Mouse (Mus musculus) neural tube, embryonic 15.5 days (tissue): ENCODE measurements at regions not wholly inside any gene's neighbourhood (a gene's known extent, or its start where the extent isn't known, plus 50 kb on each side); places are given as distances from the start of the nearest gene placed in this dataset.

ENCODE experiments used
- ATAC-seq: fragments of 200-750 bp; cut with Nextera tagmentation; 2 replicates; pipeline ENCODE4 v1.8.0; 2017; ENCODE audit warnings: mild to moderate bottlenecking, moderate TSS enrichment, moderate library complexity; ENCODE audit not compliant: low FRiP score
- H3K27ac ChIP-seq: fragments of 300-500 bp; sonication (generic); replicated peaks from 2 replicates; pipeline ENCODE4 v1.5.1; 2015; ENCODE audit warnings: mild to moderate bottlenecking, inconsistent platforms
- H3K27me3 ChIP-seq: fragments of 300-500 bp; sonication (generic); replicated peaks from 2 replicates; pipeline ENCODE4 v1.6.1; 2015; ENCODE audit warnings: inconsistent platforms
- H3K36me3 ChIP-seq: fragments of 300-500 bp; sonication (generic); 2 replicates; pipeline ENCODE4 v1.6.1; 2015; ENCODE audit warnings: inconsistent platforms
- H3K4me1 ChIP-seq: fragments of 300-500 bp; sonication (generic); 2 replicates; pipeline ENCODE4 v1.6.1; 2015; ENCODE audit warnings: inconsistent platforms
- H3K4me2 ChIP-seq: fragments of 300-500 bp; sonication (generic); 2 replicates; pipeline ENCODE4 v1.6.1; 2015; ENCODE audit warnings: inconsistent platforms, mild to moderate bottlenecking, moderate library complexity
- H3K4me3 ChIP-seq: fragments of 300-500 bp; sonication (generic); replicated peaks from 2 replicates; pipeline ENCODE4 v1.5.1; 2015; ENCODE audit warnings: mild to moderate bottlenecking, inconsistent platforms
- H3K9ac ChIP-seq: fragments of 300-500 bp; sonication (generic); replicated peaks from 2 replicates; pipeline ENCODE4 v1.6.1; 2015; ENCODE audit warnings: mild to moderate bottlenecking, inconsistent platforms
- H3K9me3 ChIP-seq: fragments of 300-500 bp; sonication (generic); replicated peaks from 2 replicates; pipeline ENCODE4 v1.6.1; 2016; ENCODE audit warnings: inconsistent platforms
- WGBS: fragments of 180-500 bp; shearing (Covaris S2); methylation state at CpG from one replicate; pipeline ENCODE4 v1.1.7; 2015; ENCODE audit warnings: mixed read lengths; 5-methylcytosine and 5-hydroxymethylcytosine counted together

DNA sequence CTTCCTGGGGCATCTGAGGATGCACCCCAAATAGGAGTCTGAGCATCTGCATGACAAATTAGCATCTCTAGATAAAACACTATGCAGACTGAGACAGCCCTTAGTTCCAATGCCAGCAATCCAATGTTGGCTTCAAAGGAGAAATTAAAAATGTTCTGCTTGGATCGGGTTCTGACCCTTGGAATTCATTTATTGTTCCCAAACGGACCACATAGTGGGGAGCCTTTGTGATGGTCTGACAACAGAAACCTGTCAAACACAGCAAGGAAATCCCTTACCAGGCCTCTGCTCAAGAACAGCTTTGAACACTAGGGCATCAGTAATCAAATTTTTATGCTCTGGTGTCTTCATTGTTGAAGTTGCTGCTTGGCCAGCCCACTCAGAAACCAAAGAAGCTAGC, 237.1 kb downstream of the Slc4a3 start:
- Histone ChIP-seq H3K27me3 (no peaks in the 10 kb centered on the region), H3K36me3 (no peaks in the 10 kb centered on the region), H3K4me2 (no peak overlapping the region), H3K4me1 (peaks cover 8% of the 10 kb centered on the region; the same call in 1 of the 2 replicates), H3K9ac (no peak overlapping the region), H3K9me3 (no peaks in the 10 kb centered on the region), H3K27ac (no peak overlapping the region), H3K4me3 (no peak overlapping the region)
- 36% methylated on average over 2 of the region's 2 CpGs for WGBS
- no peak for ATAC-seq

DNA sequence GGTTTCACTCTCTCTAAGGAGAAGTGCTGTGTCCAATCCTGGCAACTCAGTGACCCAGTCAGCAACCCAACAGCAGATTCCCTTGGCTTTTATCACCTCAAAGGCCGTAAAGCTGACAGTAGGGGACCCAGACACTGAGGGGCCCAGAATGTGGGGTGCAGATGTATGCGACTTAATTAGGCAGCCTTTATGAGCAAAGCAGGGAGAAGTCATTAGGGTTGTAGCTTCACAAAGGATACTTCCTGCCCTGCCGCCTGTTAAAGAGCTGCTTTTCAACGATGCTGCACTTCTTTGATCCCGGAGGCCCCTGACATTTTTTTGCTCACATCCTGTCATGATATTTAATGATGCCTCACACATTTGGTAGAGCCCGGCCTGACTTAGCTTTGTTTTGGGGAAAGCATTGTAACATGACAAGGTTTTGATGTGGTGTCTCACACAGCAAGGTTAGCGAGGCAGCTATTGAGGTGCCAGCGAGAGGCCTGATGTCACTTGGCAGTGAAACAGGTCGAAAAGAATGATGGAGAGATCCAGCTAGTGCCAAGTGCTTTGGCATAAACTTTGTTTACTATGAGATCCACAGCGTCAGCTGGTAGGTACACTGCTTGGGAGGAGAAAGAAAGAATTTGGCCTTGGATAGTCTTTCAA, 240.2 kb downstream of the Slc4a3 start:
- Histone ChIP-seq H3K4me1 (peaks cover 11% of the 10 kb centered on the region; the same call in 1 of the 2 replicates), H3K4me3 (no peak overlapping the region), H3K36me3 (no peaks in the 10 kb centered on the region), H3K9me3 (no peaks in the 10 kb centered on the region), H3K9ac (no peak overlapping the region), H3K27me3 (no peaks in the 10 kb centered on the region), H3K4me2 (no peak overlapping the region), H3K27ac (no peak overlapping the region)
- 18% methylated on average over 10 of the region's 10 CpGs for WGBS
- ATAC-seq = no peak

DNA sequence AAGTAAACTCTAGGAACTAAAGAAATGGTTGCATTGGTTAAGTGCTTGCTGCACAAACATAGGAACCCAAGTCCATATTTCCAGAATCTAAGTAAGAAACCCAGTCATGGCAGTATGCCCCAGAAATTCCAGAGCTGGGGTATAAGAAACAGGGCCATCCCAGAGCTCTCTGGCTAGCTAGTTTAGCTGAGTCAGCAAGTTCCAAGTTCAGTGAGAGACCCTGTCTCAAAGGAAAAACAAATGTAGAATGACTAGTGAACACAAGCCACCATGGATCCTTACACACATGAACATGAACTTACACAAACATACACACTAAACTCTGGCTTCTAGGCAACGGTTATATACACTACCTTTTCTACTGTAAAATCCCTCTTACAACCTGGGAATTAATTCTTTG, 245.4 kb downstream of the Slc4a3 start:
- no peaks in the 10 kb centered on the region for H3K36me3 ChIP-seq
- no peaks in the 10 kb centered on the region for H3K27me3 ChIP-seq
- no peak overlapping the region for H3K9ac ChIP-seq
- H3K4me2 ChIP-seq = no peak overlapping the region
- no peak overlapping the region for H3K4me3 ChIP-seq
- H3K27ac ChIP-seq = no peak overlapping the region
- 0 out of 2 replicates have a peak, but pooled peaks cover 3% of the 10 kb centered on the region for H3K9me3 ChIP-seq
- WGBS = 87% methylated on average over 1 of the region's 1 CpGs
- 0 out of 2 replicates have a peak, but pooled peaks cover 7% of the 10 kb centered on the region for H3K4me1 ChIP-seq
- ATAC-seq = no peak

DNA sequence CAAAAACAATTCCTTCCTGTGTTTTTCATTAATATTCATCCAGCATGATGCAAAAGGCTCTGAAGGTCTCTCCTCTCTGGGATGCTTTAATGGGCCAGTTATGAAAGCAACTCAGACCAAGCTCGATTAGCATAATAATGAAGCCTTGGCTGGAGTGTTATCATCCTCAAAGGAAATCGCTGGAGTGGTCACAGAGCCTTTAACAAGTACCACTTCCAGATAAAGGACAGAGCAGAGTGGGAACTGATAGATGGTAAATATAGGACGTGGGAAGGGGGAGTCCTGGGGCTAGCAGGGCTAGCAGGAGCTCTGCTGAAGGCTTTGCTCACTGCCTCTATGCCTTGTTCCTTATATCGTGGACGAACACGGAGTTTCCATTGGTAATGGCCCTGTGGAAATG, 251.7 kb downstream of the Slc4a3 start:
- H3K4me2 ChIP-seq = no peak overlapping the region
- WGBS = 40% methylated on average over 6 of the region's 6 CpGs
- H3K36me3 ChIP-seq = no peaks in the 10 kb centered on the region
- H3K4me3 ChIP-seq = no peak overlapping the region
- peaks cover 4% of the 10 kb centered on the region; the same call in 1 of the 2 replicates for H3K4me1 ChIP-seq
- no peak overlapping the region for H3K27ac ChIP-seq
- no peak for ATAC-seq
- H3K9me3 ChIP-seq = 0 out of 2 replicates have a peak, but pooled peaks cover 3% of the 10 kb centered on the region
- no peak overlapping the region for H3K9ac ChIP-seq
- no peaks in the 10 kb centered on the region for H3K27me3 ChIP-seq

DNA sequence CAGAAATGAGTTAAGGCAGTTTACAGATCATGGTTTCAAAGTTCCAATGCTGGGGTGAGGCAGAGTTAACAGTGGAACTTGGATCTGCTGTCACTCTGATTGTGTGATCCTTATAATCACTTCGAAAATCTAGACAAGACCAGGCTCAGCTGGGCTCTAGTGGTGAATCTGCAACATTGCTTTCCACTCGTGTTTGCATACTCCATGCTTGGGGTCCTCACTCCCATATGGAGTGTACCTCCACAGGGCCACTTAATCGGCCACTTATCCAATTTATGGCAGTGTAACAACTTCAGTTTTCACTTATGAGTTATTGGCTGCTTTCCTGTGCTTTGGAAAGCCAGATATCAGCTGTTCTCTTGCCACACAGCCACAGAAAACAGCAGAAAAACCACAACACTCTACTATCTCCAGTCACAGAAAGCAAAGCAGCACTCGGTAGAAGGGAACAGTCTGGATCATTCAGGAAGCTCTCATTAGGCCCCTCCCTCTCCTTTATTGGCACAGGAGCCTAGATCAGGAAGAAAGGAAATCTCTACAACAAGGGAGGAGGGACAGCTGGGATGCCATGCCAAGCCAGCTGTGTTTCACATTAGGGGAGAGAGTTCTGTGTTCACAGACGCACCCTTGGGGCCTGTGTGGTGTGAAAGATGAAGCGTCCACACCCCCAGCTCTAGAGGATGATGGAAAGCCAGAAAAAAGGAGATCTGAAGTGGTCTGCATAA, 252.5 kb downstream of the Slc4a3 start:
- Histone ChIP-seq H3K27me3 (no peaks in the 10 kb centered on the region), H3K9ac (no peak overlapping the region), H3K4me2 (no peak overlapping the region), H3K4me3 (no peak overlapping the region), H3K4me1 (peaks cover 4% of the 10 kb centered on the region; the same call in 1 of the 2 replicates), H3K9me3 (no peaks in the 10 kb centered on the region), H3K36me3 (no peaks in the 10 kb centered on the region), H3K27ac (no peak overlapping the region)
- 58% methylated on average over 6 of the region's 6 CpGs for WGBS
- no peak for ATAC-seq

GRCm38 (mm10) chr1:75804473-75804872, 258.4 kb downstream of the Slc4a3 start:
- no peak for ATAC-seq
- WGBS = 11% methylated on average over 2 of the region's 2 CpGs

DNA sequence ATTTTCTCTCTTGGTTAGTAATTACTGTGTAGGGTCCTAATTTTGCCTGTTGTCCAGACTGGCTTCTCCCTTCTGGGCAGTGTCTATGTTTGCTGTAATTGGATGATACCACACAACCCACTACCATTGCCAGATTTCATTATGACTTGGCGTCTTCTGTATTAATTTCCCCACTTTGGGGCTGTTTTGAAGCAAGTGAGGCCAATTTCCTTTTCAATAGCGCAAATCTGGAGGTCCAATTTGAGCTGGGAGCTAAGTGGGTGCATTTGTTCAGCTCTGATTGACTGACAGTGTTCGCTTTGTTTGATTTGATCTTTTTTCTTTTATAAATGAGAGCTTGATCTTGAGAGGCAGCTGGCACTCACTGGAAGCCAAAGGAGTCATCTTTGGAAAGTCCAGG, 266.4 kb downstream of the Slc4a3 start:
- Histone ChIP-seq H3K27me3 (no peaks in the 10 kb centered on the region), H3K4me1 (no peaks in the 10 kb centered on the region), H3K4me2 (no peak overlapping the region), H3K9ac (no peak overlapping the region), H3K27ac (no peak overlapping the region), H3K4me3 (no peak overlapping the region), H3K9me3 (no peaks in the 10 kb centered on the region), H3K36me3 (no peaks in the 10 kb centered on the region)
- WGBS = 85% methylated on average over 3 of the region's 3 CpGs
- ATAC-seq = no peak

More at GRCm38 (mm10) chr1:75804473-75804872, 258.4 kb downstream of the Slc4a3 start:
- H3K4me3 ChIP-seq = no peak overlapping the region
- H3K9ac ChIP-seq = no peak overlapping the region
- H3K27ac ChIP-seq = no peak overlapping the region
- H3K9me3 ChIP-seq = no peaks in the 10 kb centered on the region
- no peaks in the 10 kb centered on the region for H3K36me3 ChIP-seq
- no peaks in the 10 kb centered on the region for H3K27me3 ChIP-seq
- H3K4me1 ChIP-seq = 0 out of 2 replicates have a peak, but pooled peaks cover 3% of the 10 kb centered on the region
- H3K4me2 ChIP-seq = no peak overlapping the region

- 33% methylated on average over 5 of the region's 5 CpGs for WGBS
Measured at GRCm38 (mm10) chr1:75826202-75826601, 280.1 kb downstream of the Slc4a3 start.

DNA sequence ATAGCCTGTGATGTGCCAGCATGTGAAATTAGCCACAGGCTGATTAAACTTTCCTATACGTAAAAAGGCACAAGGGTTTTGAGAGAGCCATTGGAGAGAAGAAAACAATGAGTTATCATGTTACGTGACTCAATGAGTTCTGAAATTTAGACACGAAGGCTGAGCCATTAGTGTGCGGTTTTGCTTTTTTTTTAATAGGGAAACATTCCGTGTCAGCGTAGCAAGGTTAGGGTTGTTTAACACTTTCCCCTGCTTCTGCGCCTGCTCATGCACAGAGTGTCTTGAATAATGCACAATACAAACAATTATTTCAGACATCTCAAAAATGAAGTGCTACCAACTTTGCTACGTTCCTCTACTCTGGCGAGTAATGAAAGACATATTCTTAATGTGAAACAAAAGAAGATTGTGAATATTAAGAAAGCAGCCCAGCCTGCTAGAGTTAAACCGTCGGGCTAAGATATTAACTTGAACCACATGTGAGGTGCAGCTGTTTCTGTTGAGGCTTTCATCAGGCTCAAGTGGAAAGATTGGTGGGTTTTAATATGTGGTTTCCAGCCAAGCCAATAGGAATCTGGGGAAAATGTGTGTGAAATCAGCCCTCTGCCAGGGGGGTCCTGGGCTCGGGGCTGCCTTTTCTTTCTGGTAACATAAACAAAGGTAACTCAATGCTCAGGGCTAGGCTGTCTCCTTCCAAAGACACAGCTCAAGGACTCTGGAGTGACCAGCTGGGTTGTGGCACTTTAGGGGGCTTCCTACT, 287.2 kb downstream of the Slc4a3 start:
- Histone ChIP-seq H3K9ac (no peak overlapping the region), H3K4me1 (no peaks in the 10 kb centered on the region; the same call in 1 of the 2 replicates), H3K4me2 (no peak overlapping the region), H3K4me3 (no peak overlapping the region), H3K27ac (no peak overlapping the region), H3K27me3 (no peaks in the 10 kb centered on the region), H3K36me3 (no peaks in the 10 kb centered on the region), H3K9me3 (no peaks in the 10 kb centered on the region)
- no peak for ATAC-seq
- 55% methylated on average over 12 of the region's 12 CpGs for WGBS

More at GRCm38 (mm10) chr1:75826202-75826601, 280.1 kb downstream of the Slc4a3 start:
- Histone ChIP-seq H3K4me3 (no peak overlapping the region), H3K9me3 (no peaks in the 10 kb centered on the region), H3K4me2 (peak overlapping the region; percentile 1; the same call in 1 of the 2 replicates), H3K27me3 (no peaks in the 10 kb centered on the region), H3K9ac (no peak overlapping the region), H3K27ac (no peak overlapping the region), H3K4me1 (peaks cover 6% of the 10 kb centered on the region; the same call in 1 of the 2 replicates), H3K36me3 (no peaks in the 10 kb centered on the region)
- ATAC-seq = peak; percentile 72

DNA sequence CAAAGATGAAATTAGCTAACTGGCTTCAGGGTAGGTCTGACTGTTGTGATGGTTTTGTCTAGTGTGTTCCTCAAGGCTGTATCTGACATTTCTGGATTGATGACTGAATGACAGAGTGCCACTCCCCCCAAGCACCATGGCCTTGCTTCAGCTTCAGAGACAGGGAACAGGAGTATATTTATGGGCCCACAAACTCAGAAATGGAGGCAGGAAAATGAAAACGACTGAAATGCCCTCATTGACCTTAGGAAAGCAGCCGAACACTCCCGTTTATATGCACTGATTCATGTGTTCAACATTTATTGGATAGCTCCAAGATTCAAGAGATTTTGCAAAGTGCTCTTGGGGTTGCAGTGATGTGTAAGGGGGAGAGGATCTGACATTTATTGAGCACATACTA, 288.3 kb downstream of the Slc4a3 start:
- Histone ChIP-seq H3K27ac (no peak overlapping the region), H3K9ac (no peak overlapping the region), H3K4me3 (no peak overlapping the region), H3K4me2 (no peak overlapping the region), H3K36me3 (no peaks in the 10 kb centered on the region), H3K27me3 (no peaks in the 10 kb centered on the region), H3K9me3 (no peaks in the 10 kb centered on the region), H3K4me1 (no peaks in the 10 kb centered on the region)
- ATAC-seq = no peak
- 75% methylated on average over 3 of the region's 3 CpGs for WGBS

GRCm38 (mm10) chr1:75839551-75840223, 293.6 kb downstream of the Slc4a3 start:
- no peak overlapping the region for H3K9ac ChIP-seq
- WGBS = 56% methylated on average over 11 of the region's 11 CpGs
- peaks cover 8% of the 10 kb centered on the region for H3K4me1 ChIP-seq
- H3K27ac ChIP-seq = no peak overlapping the region
- no peak for ATAC-seq
- no peaks in the 10 kb centered on the region for H3K27me3 ChIP-seq
- H3K9me3 ChIP-seq = no peaks in the 10 kb centered on the region
- H3K4me2 ChIP-seq = no peak overlapping the region
- no peak overlapping the region for H3K4me3 ChIP-seq
- H3K36me3 ChIP-seq = no peaks in the 10 kb centered on the region
